Mouse (Mus musculus) small intestine, adult 2 months (tissue): ENCODE results near the gene Syndig1. TPM values are rescaled to one million over a fixed set of nuclear protein-coding genes. Genes with fewer than 3 reads are reported as not detected.

ENCODE experiments used
- H3K27ac ChIP-seq: fragments of 200-500 bp; 2 replicates; pipeline ENCODE4 v1.5.1; 2012; ENCODE audit warnings: low read depth, low read length, control low read depth, inconsistent platforms; ENCODE audit not compliant: insufficient read depth
- H3K27me3 ChIP-seq: fragments of 200-500 bp; 2 replicates; pipeline ENCODE4 v1.6.1; 2012; ENCODE audit warnings: mild to moderate bottlenecking, moderate library complexity, low read length, inconsistent platforms; ENCODE audit not compliant: control insufficient read depth, insufficient read depth
- H3K36me3 ChIP-seq: fragments of 200-500 bp; 2 replicates; pipeline ENCODE4 v1.6.1; 2012; ENCODE audit warnings: mild to moderate bottlenecking, low read length, control low read depth, inconsistent platforms; ENCODE audit not compliant: control insufficient read depth, insufficient read depth
- H3K4me1 ChIP-seq: fragments of 200-500 bp; 2 replicates; pipeline ENCODE4 v1.6.1; 2012; ENCODE audit warnings: low read length, inconsistent platforms, mixed read lengths; ENCODE audit not compliant: control insufficient read depth, insufficient read depth, insufficient read length
- H3K4me3 ChIP-seq: fragments of 200-500 bp; 2 replicates; pipeline ENCODE4 v1.5.1; 2012; ENCODE audit warnings: low read depth, mild to moderate bottlenecking, control low read depth, inconsistent platforms, low read length, moderate library complexity
- CTCF ChIP-seq: fragments of 200-500 bp; IDR thresholded peaks from 2 replicates; pipeline ENCODE4 v1.5.1; 2012; ENCODE audit warnings: low read depth, mild to moderate bottlenecking, control low read depth, inconsistent platforms, low read length, moderate library complexity, mixed read lengths; ENCODE audit not compliant: insufficient replicate concordance, insufficient read length; ENCODE audit errors: extremely low read depth
- POLR2A ChIP-seq: fragments of 200-500 bp; IDR thresholded peaks from 2 replicates; pipeline ENCODE4 v1.6.1; 2012; ENCODE audit warnings: low read depth, mild to moderate bottlenecking, control low read depth, inconsistent platforms, low read length, moderate library complexity
- WGBS: fragments of 180-500 bp; shearing (Covaris S2); methylation state at CpG from one replicate; pipeline ENCODE4 v1.1.7; 2018; 5-methylcytosine and 5-hydroxymethylcytosine counted together
- polyA plus RNA-seq: library from polyadenylated mRNA; depleted of rRNA; stranded (reverse); fragments of >200 nt; gene quantifications from 2 replicates; pipeline ENCODE4 v1.2.3, GENCODE M21; 2012; rRNA removed

The Syndig1 gene
- polyA plus RNA-seq, result 0.75 and 1.4 TPM in 2 replicates

- Histone ChIP-seq H3K36me3 (no peaks in the 10 kb centered on the region), H3K27ac (no peak within 1 kb of the TSS), H3K27me3 (peaks cover 5% of the 10 kb centered on the region; the same call in 1 of the 2 replicates), H3K4me3 (no peak within 1 kb of the TSS), H3K4me1 (no peaks in the 10 kb centered on the region)
- TF ChIP-seq POLR2A, result no peak
- TF ChIP-seq CTCF, result no peak
- 47% methylated on average over 2 of the region's 2 CpGs for WGBS
Observed at GRCm38 (mm10) chr2:149828911-149829310, at the start of gene Syndig1. TSS of gene Syndig1 (plus strand) at chr2:149829211.

GRCm38 (mm10) chr2:149798613-149799012 is 30.4 kb upstream of the Syndig1 start:
- WGBS, result 7% methylated on average over 3 of the region's 3 CpGs
- TF ChIP-seq CTCF, result no peak
- TF ChIP-seq POLR2A, result no peak
- Histone ChIP-seq H3K27me3 (no peaks in the 10 kb centered on the region), H3K4me3 (no peak overlapping the region), H3K4me1 (no peaks in the 10 kb centered on the region), H3K27ac (no peak overlapping the region), H3K36me3 (no peaks in the 10 kb centered on the region)

- no peaks in the 10 kb centered on the region for H3K36me3 ChIP-seq
- no peaks in the 10 kb centered on the region for H3K4me1 ChIP-seq
- 69% methylated on average over 3 of the region's 3 CpGs for WGBS
- TF ChIP-seq POLR2A, result no peak
- TF ChIP-seq CTCF, result no peak
- H3K4me3 ChIP-seq, result no peak overlapping the region
- no peaks in the 10 kb centered on the region for H3K27me3 ChIP-seq
- no peak overlapping the region for H3K27ac ChIP-seq
Observed at GRCm38 (mm10) chr2:149804599-149805140, 24.3 kb upstream of the Syndig1 start.

GRCm38 (mm10) chr2:149805256-149805655 is 23.8 kb upstream of the Syndig1 start:
- Histone ChIP-seq H3K27me3 (no peaks in the 10 kb centered on the region), H3K27ac (no peak overlapping the region), H3K4me3 (no peak overlapping the region), H3K36me3 (no peaks in the 10 kb centered on the region), H3K4me1 (no peaks in the 10 kb centered on the region)
- TF ChIP-seq POLR2A, result no peak
- TF ChIP-seq CTCF, result no peak
- 77% methylated on average over 2 of the region's 2 CpGs for WGBS

GRCm38 (mm10) chr2:149812899-149813298 is 16.1 kb upstream of the Syndig1 start:
- WGBS, result 72% methylated on average over 2 of the region's 2 CpGs

GRCm38 (mm10) chr2:149818395-149818794 is 10.6 kb upstream of the Syndig1 start:
- Histone ChIP-seq H3K36me3 (no peaks in the 10 kb centered on the region), H3K4me1 (no peaks in the 10 kb centered on the region), H3K27ac (no peak overlapping the region), H3K4me3 (no peak overlapping the region), H3K27me3 (no peaks in the 10 kb centered on the region)
- no peak for TF ChIP-seq CTCF
- TF ChIP-seq POLR2A, result no peak
- WGBS, result 57% methylated on average over 3 of the region's 3 CpGs

More at GRCm38 (mm10) chr2:149812899-149813298, 16.1 kb upstream of the Syndig1 start:
- no peaks in the 10 kb centered on the region for H3K4me1 ChIP-seq
- no peaks in the 10 kb centered on the region for H3K27me3 ChIP-seq
- H3K27ac ChIP-seq, result no peak overlapping the region
- TF ChIP-seq POLR2A (no peak), CTCF (no peak)
- H3K36me3 ChIP-seq, result no peaks in the 10 kb centered on the region
- no peak overlapping the region for H3K4me3 ChIP-seq

- no peak for TF ChIP-seq CTCF
- no peak for TF ChIP-seq POLR2A
- Histone ChIP-seq H3K27ac (no peak overlapping the region), H3K4me1 (no peaks in the 10 kb centered on the region), H3K4me3 (no peak overlapping the region), H3K36me3 (no peaks in the 10 kb centered on the region), H3K27me3 (no peaks in the 10 kb centered on the region)
- WGBS, result 85% methylated on average over 3 of the region's 3 CpGs
Observed at GRCm38 (mm10) chr2:149819751-149820150, 9.3 kb upstream of the Syndig1 start.
